Mouse (Mus musculus) 3T3-L1 (cell line): ENCODE measurements around the gene 1810009J06Rik.
"Not testable (repeated sequence)": the region's sequence is repeated elsewhere in the genome, so short reads cannot be mapped to it uniquely, and the experiment has no call there.

Experiments used
- DNase-seq: peaks from one replicate; pipeline ENCODE4 v3.0.0-alpha.2; 2015; ENCODE audit warnings: low read depth, low spot score

Gene 1810009J06Rik

DNA sequence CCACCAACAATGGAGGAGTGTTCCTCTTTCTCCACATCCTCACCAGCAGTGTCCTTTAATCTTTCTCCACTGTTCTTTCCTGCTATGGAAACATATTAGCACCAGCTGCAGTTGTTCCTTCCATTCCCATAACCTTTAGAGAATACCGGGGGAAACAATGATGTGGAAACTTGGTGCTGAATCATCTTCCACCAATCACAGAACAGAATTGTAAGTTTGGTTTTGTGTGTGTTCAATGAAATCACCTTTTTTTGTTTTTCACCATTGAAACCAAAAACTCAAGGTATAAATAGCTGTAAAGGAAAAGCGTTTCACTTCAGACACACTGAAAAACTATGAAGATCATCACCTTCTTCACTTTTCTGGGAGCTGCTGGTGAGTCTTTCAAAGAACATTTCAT is at the start of gene 1810009J06Rik:
TSS of gene 1810009J06Rik (plus strand) at position 301 of the 400 bp plus-strand sequence.
- DNase-seq: not testable (repeated sequence)

GRCm38 (mm10) chr6:40919954-40920353 is 44.6 kb upstream of the 1810009J06Rik start:
- no peak for DNase-seq

DNA sequence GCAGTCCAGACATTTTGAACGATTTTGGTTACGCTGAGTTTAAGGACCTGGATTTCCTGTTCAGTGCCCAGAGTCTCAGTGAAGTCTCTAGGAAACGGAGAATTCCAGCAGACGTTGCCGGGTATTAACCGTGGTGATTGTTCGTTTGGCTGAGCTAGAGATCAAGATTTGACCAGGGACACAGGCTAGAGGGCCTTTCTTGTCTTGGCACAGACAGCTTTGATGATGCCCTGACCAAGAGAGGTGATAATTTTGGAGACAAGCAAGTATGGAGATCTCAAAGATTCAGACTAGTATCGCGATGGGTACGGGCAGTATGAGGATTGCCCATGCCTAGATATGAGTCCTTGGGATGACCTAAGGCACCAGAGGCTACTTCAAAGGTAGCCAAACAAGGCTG is 24.1 kb upstream of the 1810009J06Rik start, which contains the start of gene 1700074P13Rik:
TSS of gene 1700074P13Rik (minus strand) at position 101 of the 400 bp plus-strand sequence.
- no peak for DNase-seq

GRCm38 (mm10) chr6:40951770-40952169 is 12.8 kb upstream of the 1810009J06Rik start, which contains the start of gene Gm4744:
Gm4744 (minus strand) TSS chr6:40951870.
- DNase-seq: no peak

DNA sequence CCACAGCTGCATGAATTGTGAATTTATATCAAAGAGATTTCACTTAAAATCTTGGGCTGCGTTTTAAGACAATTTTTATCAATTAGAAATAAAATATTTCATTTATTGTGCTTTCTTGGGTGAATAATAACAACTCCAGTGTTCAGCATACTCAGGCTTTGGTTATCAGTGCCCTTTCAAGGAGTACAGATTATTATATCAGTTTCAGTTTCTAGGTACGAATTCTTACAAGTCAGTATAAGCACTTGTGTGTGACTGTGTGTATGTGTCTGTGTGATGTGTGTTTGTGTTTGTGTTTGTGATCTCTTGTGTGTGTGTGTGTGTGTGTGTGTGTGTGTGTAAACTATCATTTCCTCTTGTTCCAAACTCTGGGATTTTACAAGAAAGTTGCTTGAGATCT is 10.8 kb upstream of the 1810009J06Rik start:
- DNase-seq: no peak

GRCm38 (mm10) chr6:40999379-40999778 is 34.8 kb downstream of the 1810009J06Rik start, which contains the start of gene Gm2663:
Gm2663 (minus strand) TSS chr6:40999479.
- not testable (repeated sequence) for DNase-seq

DNA sequence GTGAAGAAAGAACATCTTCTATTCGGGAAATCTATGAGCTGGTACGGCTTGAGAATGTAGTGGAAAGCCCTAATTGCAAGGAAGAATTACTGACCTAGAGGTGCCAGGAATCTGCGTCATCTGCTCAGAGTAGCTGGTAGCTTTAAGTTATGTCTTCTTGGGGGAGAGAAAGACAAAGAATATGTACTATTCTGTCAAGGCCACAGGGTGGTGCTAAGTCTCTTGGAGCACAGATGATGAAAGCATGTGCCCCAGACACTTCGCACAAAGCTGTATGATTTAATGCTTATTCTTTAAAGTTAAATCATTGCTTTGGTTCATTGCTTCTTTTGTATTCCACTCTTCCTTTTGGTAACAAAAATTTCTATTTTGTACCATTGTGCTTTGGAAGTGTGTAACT is 50.5 kb downstream of the 1810009J06Rik start:
- DNase-seq: peak; percentile 69
